Mouse (Mus musculus) neural tube, embryonic 11.5 days (tissue): Measurements from ENCODE around the gene Padi1. TPM values are rescaled to one million over a fixed set of nuclear protein-coding genes. Genes with fewer than 3 reads are reported as not detected.

Experiments
- ATAC-seq: fragments of 200-750 bp; cut with Nextera tagmentation; 2 replicates; pipeline ENCODE4 v1.8.0; 2017; ENCODE audit warnings: moderate number of reproducible peaks, mild to moderate bottlenecking, moderate TSS enrichment, moderate library complexity; ENCODE audit not compliant: insufficient read depth, low FRiP score, low TSS enrichment
- DNase-seq: peaks from one replicate; pipeline ENCODE4 v3.0.0-alpha.2; 2015; ENCODE audit warnings: low spot score
- H3K27ac ChIP-seq: fragments of 300-500 bp; sonication (generic); 2 replicates; pipeline ENCODE4 v1.5.1; 2014; ENCODE audit warnings: low read depth, mild to moderate bottlenecking, low read length
- H3K27me3 ChIP-seq: fragments of 300-500 bp; sonication (generic); 2 replicates; pipeline ENCODE4 v1.6.1; 2014; ENCODE audit warnings: mild to moderate bottlenecking, low read length, mixed read lengths; ENCODE audit not compliant: control insufficient read depth, insufficient read depth
- H3K36me3 ChIP-seq: fragments of 300-500 bp; sonication (generic); 2 replicates; pipeline ENCODE4 v1.6.1; 2014; ENCODE audit warnings: mild to moderate bottlenecking, low read length, moderate library complexity, mixed read lengths; ENCODE audit not compliant: control insufficient read depth, insufficient read depth
- H3K4me1 ChIP-seq: fragments of 300-500 bp; sonication (generic); 2 replicates; pipeline ENCODE4 v1.6.1; 2014; ENCODE audit warnings: low read length, mixed read lengths; ENCODE audit not compliant: control insufficient read depth, insufficient read depth
- H3K4me2 ChIP-seq: fragments of 300-500 bp; sonication (generic); 2 replicates; pipeline ENCODE4 v1.6.1; 2014; ENCODE audit warnings: low read depth, mild to moderate bottlenecking, moderate library complexity
- H3K4me3 ChIP-seq: fragments of 300-500 bp; sonication (generic); 2 replicates; pipeline ENCODE4 v1.5.1; 2014; ENCODE audit warnings: low read depth, low read length
- H3K9ac ChIP-seq: fragments of 300-500 bp; sonication (generic); 2 replicates; pipeline ENCODE4 v1.6.1; 2014; ENCODE audit warnings: mild to moderate bottlenecking, low read length
- H3K9me3 ChIP-seq: fragments of 300-500 bp; sonication (generic); 2 replicates; pipeline ENCODE4 v1.6.1; 2016; ENCODE audit warnings: low read length; ENCODE audit not compliant: control insufficient read depth
- WGBS: fragments of 180-500 bp; shearing (Covaris S2); extraction: QIAGEN DNeasy Blood & Tissue Kit; methylation state at CpG from one replicate; pipeline ENCODE4 v1.1.7; 2014; 5-methylcytosine and 5-hydroxymethylcytosine counted together
- polyA plus RNA-seq: library from polyadenylated mRNA; unstranded; fragments of >200 nt; fragmentation: Nextera tagmentation; extraction: Ambion mirVana; gene quantifications from 2 replicates; pipeline ENCODE4 v1.2.1, GENCODE M21; 2014

Gene Padi1
- polyA plus RNA-seq, 1 experiment from 2014 or later: not detected

DNA sequence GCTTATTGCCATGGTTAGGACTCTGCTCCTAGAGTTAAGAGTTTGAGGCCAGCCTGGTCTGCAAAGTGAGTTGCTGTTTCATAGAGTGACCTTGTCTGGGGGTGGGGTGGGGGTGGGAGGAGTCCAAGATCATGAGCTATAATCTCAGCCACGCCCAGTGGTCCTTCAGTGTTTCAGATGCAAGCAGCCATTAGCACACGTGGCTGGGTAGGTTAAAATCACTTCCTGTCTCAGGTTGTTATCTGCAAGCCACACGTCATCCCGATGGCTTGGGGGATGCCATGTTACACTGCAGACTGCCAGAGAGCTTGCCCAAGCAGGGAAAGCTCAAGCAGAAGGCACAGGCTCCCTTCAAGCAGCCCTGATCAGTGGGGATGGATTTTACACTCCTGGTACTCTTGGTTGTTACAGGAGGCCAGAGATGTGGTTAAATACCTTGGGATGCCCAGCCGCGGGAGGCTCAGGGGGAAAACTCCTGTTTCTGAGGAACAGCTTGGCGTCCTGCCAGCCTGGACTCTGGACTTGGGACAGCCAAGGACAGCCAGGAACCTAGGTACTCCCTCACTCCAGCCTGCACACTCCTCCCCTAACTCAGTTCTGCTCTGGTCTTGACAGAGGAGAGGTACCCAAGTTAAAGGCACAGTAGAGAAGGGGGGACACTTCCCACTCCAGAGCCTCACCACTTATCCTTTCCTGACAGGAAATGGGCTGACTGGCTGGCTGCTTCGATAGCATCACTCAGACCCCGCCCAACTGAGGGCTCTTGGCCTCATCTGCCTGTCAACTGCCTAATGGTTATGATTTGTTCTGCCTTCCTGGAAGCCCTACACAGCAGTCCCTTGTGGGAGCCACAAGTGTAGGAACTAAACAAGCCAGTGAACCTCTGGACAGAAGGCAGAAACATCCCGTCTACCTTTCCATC, 29.3 kb downstream of the Padi1 start:
- H3K9ac ChIP-seq: no peak overlapping the region
- H3K4me1 ChIP-seq: no peaks in the 10 kb centered on the region
- no peaks in the 10 kb centered on the region for H3K27me3 ChIP-seq
- H3K9me3 ChIP-seq: no peaks in the 10 kb centered on the region
- 60% methylated on average over 10 of the region's 10 CpGs for WGBS
- DNase-seq (no peak), ATAC-seq (no peak)
- H3K4me3 ChIP-seq: no peak overlapping the region
- no peaks in the 10 kb centered on the region for H3K36me3 ChIP-seq
- H3K27ac ChIP-seq: no peak overlapping the region
- no peak overlapping the region for H3K4me2 ChIP-seq

DNA sequence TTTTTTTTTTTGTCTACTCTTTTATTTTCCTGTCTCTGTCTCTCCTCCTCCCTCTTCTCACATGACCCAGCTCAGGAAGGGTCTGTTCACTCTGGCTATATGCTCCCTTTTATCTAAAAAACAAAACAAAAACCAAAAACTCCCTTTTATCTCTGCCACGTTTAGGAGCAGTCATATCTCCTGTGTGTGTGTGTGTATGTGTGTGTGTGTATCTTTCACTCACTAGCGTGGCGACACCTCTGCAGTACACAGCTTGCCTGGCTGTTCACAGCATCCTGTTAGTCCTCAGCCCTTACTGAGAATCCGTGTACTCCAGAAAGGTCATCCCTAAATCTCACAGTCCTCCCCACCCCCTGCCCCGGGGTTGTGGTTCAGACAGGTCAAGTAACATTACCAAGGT, 30.1 kb downstream of the Padi1 start:
- H3K9ac ChIP-seq: no peak overlapping the region
- no peak overlapping the region for H3K27ac ChIP-seq
- 83% methylated on average over 5 of the region's 5 CpGs for WGBS
- H3K4me1 ChIP-seq: no peaks in the 10 kb centered on the region
- H3K4me3 ChIP-seq: no peak overlapping the region
- H3K27me3 ChIP-seq: no peaks in the 10 kb centered on the region
- no peak overlapping the region for H3K4me2 ChIP-seq
- DNase-seq (no peak), ATAC-seq (no peak)
- no peaks in the 10 kb centered on the region for H3K9me3 ChIP-seq
- H3K36me3 ChIP-seq: no peaks in the 10 kb centered on the region

DNA sequence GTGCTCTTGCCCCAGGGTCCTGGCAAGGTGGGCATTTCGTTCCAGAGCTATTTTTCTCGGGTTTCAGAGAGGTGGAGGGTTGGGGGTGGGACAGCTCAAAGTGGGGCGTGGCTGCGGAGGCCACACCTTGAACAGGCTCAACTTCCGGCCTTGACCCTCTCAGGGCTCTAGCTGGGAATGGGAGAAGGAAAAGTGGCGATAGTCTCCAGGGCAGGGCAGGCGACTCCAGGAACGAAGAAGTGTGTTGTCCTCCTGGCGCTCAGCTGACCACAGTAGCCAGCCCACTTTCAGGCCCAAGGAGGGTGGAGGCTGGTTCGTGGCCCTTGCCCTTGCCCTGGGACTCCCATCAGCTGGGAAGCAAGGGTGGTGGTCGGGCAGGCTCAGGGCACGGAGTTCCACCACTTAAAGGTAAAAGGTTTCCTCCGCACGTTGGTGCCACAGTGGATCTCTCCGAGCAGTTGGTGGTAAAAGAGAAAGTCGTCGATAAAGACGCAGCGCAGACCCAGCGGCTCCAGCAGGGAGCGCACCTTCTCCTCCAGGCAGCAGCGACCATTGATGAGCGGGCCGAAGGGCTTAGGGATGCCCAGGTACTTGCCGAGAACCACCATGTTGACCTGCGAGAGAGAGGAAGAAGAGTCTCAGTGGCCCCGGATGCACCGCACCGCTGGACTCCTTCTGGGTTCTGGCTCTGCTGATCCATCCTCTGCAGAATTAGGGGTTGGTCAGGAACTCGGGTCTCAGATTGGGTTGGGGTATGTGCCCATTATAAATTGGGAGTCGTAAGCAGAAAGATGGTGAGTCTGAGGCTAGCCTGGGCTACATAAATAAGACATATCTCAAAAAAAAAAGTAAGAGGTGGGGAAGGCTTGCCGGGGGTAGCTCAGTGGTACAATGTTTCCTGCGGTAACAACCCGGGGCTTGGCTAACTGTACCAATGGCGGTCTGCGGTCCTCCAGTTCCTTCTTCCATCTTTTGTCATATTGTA, 31.0 kb downstream of the Padi1 start:
- ATAC-seq: no peak
- Histone ChIP-seq H3K27ac (no peak overlapping the region), H3K27me3 (no peaks in the 10 kb centered on the region), H3K9me3 (no peaks in the 10 kb centered on the region), H3K4me3 (peak overlapping the region; percentile 20), H3K9ac (no peak overlapping the region), H3K36me3 (no peaks in the 10 kb centered on the region), H3K4me2 (peak overlapping the region; percentile 47), H3K4me1 (no peaks in the 10 kb centered on the region)
- 24% methylated on average over 36 of the region's 36 CpGs for WGBS
- no peak for DNase-seq

DNA sequence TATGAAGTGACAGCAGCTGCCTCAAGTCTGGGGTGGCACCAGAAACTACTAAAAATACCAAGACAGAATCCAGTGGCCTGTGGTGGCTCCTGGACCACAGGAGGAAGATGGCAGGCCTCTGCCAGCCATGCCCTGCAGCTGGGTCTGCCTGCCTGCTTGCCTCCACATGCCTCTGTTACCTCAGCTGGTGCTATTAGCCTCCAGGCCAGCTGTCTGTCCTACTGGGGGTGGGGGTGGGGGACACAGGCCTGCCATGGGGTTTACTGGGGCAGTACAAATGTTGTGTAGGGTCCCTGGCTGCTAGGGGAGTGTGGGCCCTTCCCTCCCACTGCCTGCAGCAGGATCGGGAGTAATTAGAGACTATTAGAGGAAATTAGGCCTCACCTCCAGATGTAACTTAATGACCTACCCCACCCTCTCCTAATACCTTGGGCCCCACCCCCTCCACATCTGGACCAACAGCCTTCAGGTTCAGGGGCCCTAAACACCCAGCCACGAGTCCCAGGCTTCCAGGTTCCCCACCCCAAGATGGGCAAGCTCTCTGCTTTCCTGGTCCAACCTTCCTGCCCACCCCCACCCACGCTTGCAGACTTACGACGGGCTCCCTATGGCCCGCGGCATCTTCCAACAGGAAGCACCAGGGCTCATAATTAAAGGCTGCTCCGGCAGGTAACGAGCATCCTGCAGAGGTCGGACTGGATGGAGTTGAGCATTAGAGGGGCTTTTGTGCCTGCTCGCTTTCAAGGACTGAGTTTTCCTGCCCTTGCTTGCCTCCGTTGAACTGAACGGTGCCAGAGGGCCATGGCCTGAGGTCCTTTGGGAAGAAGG, 32.0 kb downstream of the Padi1 start:
- no peak for DNase-seq
- Histone ChIP-seq H3K9ac (no peak overlapping the region), H3K4me2 (peak overlapping the region; percentile 47), H3K36me3 (no peaks in the 10 kb centered on the region), H3K4me1 (no peaks in the 10 kb centered on the region), H3K27ac (no peak overlapping the region), H3K27me3 (no peaks in the 10 kb centered on the region), H3K4me3 (peak overlapping the region; percentile 20), H3K9me3 (no peaks in the 10 kb centered on the region)
- 9% methylated on average over 13 of the region's 13 CpGs for WGBS
- ATAC-seq: no peak

GRCm38 (mm10) chr4:140812609-140813008, 33.0 kb downstream of the Padi1 start:
- Histone ChIP-seq H3K9me3 (no peaks in the 10 kb centered on the region), H3K4me2 (no peak overlapping the region), H3K4me3 (no peak overlapping the region), H3K36me3 (no peaks in the 10 kb centered on the region), H3K27me3 (no peaks in the 10 kb centered on the region), H3K9ac (no peak overlapping the region), H3K4me1 (no peaks in the 10 kb centered on the region), H3K27ac (no peak overlapping the region)
- 39% methylated on average over 13 of the region's 14 CpGs for WGBS
- no peak for ATAC-seq
- no peak for DNase-seq

DNA sequence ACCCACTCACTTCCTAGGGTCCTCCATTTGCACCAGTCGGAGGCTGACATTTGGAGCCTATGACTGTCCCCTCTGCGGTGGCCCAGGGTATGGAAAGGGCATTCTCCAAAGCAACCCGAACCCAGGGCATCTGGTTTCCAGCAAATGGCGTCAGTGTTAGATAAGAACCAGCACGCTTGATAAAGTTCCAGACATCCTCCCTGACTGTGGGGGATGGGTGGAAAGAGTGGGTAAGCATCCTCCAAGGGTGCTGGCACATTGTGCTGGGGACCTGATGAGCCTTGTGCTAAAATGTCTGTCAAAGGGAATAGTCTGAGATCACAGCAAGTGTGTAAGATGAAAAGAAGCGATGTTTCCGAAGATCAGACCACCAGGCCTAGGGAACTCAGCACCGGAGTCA, 33.4 kb downstream of the Padi1 start:
- ATAC-seq (no peak), DNase-seq (no peak)
- Histone ChIP-seq H3K9ac (no peak overlapping the region), H3K27me3 (no peaks in the 10 kb centered on the region), H3K27ac (no peak overlapping the region), H3K4me3 (no peak overlapping the region), H3K4me1 (no peaks in the 10 kb centered on the region), H3K4me2 (no peak overlapping the region), H3K36me3 (no peaks in the 10 kb centered on the region), H3K9me3 (no peaks in the 10 kb centered on the region)
- WGBS: 75% methylated on average over 8 of the region's 8 CpGs

GRCm38 (mm10) chr4:140810458-140811260, 34.9 kb downstream of the Padi1 start, which contains the start of gene Padi3:
Gene Padi3 (minus strand): TSS chr4:140810648.
- DNase-seq (no peak), ATAC-seq (no peak)
- Histone ChIP-seq H3K36me3 (no peaks in the 10 kb centered on the region), H3K4me1 (no peaks in the 10 kb centered on the region), H3K4me3 (no peak within 1 kb of the TSS), H3K9me3 (no peaks in the 10 kb centered on the region), H3K27ac (no peak within 1 kb of the TSS), H3K4me2 (no peak within 1 kb of the TSS), H3K9ac (no peak within 1 kb of the TSS), H3K27me3 (no peaks in the 10 kb centered on the region)
- WGBS: 73% methylated on average over 16 of the region's 16 CpGs
